Mouse (Mus musculus) spleen, adult 2 months (tissue): ENCODE measurements around the gene Ptpn1.

Experiments used
- CTCF ChIP-seq: fragments of 200-500 bp; IDR thresholded peaks from 2 replicates; pipeline ENCODE4 v1.5.1; 2011; ENCODE audit warnings: mild to moderate bottlenecking, inconsistent platforms; ENCODE audit not compliant: insufficient read depth, insufficient read length, insufficient replicate concordance; ENCODE audit errors: extremely low read depth
- POLR2A ChIP-seq: fragments of 200-500 bp; IDR thresholded peaks from 2 replicates; pipeline ENCODE4 v1.6.1; 2011; ENCODE audit warnings: low read depth, low read length, inconsistent platforms

GRCm38 (mm10) chr2:167933397-167933796 lies 1.5 kb downstream of the Ptpn1 start:
- TF ChIP-seq POLR2A = no peak
- no peak for TF ChIP-seq CTCF
